Mouse (Mus musculus): ENCODE measurements at regions not wholly inside any gene's neighbourhood (a gene's known extent, or its start where the extent isn't known, plus 50 kb on each side); places are given as distances from the start of the nearest gene placed in this dataset.

DNA sequence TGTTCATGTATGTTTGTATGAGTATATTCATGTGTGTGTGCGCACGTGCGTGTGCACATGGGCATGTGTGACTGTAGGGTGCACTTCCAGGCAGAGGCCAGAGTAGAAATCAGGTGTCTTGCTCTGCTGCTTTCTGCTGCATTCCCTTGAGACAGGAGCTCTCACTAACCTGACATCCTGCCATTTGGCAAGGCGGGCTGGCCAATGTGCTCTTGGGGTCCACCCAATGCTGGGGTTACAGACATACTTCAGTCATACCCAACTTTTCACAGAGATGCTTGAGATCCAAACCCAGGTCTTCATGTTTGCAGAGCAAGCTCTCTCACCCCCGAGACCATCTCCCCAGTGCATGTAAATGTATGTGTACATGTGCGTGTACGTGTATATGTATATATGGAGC is 120.2 kb upstream of the Mvb12b start:
- TF ChIP-seq POLR2A (IDR thresholded peaks at IDR 0.05; ENCODE audit: borderline replicate concordance, control insufficient read depth, low read depth, low read length) (no peak), CTCF (IDR thresholded peaks at IDR 0.05; ENCODE audit: control insufficient read depth, insufficient read depth, low read length) (no peak)

All from bone marrow, adult 2 months (tissue).